Mouse (Mus musculus) forebrain, embryonic 15.5 days (tissue): ENCODE data around the gene Ppip5k2. TPM values are rescaled to one million over a fixed set of nuclear protein-coding genes. Genes with fewer than 3 reads are reported as not detected.

Experiments used
- ATAC-seq: fragments of 200-750 bp; cut with Nextera tagmentation; replicated peaks from 2 replicates; pipeline ENCODE4 v1.8.0; 2017; ENCODE audit warnings: mild to moderate bottlenecking, moderate TSS enrichment, moderate library complexity
- H3K27ac ChIP-seq: fragments of 300-500 bp; sonication (generic); replicated peaks from 2 replicates; pipeline ENCODE4 v1.5.1; 2015; ENCODE audit warnings: mild to moderate bottlenecking, inconsistent platforms
- H3K27me3 ChIP-seq: fragments of 300-500 bp; sonication (generic); 2 replicates; pipeline ENCODE4 v1.6.1; 2015; ENCODE audit warnings: inconsistent platforms
- H3K36me3 ChIP-seq: fragments of 300-500 bp; sonication (generic); 2 replicates; pipeline ENCODE4 v1.6.1; 2015; ENCODE audit warnings: mild to moderate bottlenecking, inconsistent platforms
- H3K4me1 ChIP-seq: fragments of 300-500 bp; sonication (generic); 2 replicates; pipeline ENCODE4 v1.6.1; 2015; ENCODE audit warnings: inconsistent platforms
- H3K4me2 ChIP-seq: fragments of 300-500 bp; sonication (generic); replicated peaks from 2 replicates; pipeline ENCODE4 v1.6.1; 2015; ENCODE audit warnings: mild to moderate bottlenecking, inconsistent platforms
- H3K4me3 ChIP-seq: fragments of 300-500 bp; sonication (generic); 2 replicates; pipeline ENCODE4 v1.5.1; 2015; ENCODE audit warnings: mild to moderate bottlenecking, inconsistent platforms
- H3K9ac ChIP-seq: fragments of 300-500 bp; sonication (generic); replicated peaks from 2 replicates; pipeline ENCODE4 v1.6.1; 2015; ENCODE audit warnings: mild to moderate bottlenecking, inconsistent platforms
- H3K9me3 ChIP-seq: fragments of 300-500 bp; sonication (generic); 2 replicates; pipeline ENCODE4 v1.6.1; 2016; ENCODE audit warnings: inconsistent platforms
- WGBS: fragments of 180-500 bp; shearing (Covaris S2); methylation state at CpG from one replicate; pipeline ENCODE4 v1.1.7; 2015; ENCODE audit warnings: mixed read lengths; 5-methylcytosine and 5-hydroxymethylcytosine counted together
- polyA plus RNA-seq: library from polyadenylated mRNA; unstranded; fragments of >200 nt; fragmentation: Nextera tagmentation; extraction: Ambion mirVana; gene quantifications from 2 replicates; pipeline ENCODE4 v1.2.1, GENCODE M21; 2015

Gene Ppip5k2
- 47.4 and 48.5 TPM in 2 replicates for polyA plus RNA-seq

DNA sequence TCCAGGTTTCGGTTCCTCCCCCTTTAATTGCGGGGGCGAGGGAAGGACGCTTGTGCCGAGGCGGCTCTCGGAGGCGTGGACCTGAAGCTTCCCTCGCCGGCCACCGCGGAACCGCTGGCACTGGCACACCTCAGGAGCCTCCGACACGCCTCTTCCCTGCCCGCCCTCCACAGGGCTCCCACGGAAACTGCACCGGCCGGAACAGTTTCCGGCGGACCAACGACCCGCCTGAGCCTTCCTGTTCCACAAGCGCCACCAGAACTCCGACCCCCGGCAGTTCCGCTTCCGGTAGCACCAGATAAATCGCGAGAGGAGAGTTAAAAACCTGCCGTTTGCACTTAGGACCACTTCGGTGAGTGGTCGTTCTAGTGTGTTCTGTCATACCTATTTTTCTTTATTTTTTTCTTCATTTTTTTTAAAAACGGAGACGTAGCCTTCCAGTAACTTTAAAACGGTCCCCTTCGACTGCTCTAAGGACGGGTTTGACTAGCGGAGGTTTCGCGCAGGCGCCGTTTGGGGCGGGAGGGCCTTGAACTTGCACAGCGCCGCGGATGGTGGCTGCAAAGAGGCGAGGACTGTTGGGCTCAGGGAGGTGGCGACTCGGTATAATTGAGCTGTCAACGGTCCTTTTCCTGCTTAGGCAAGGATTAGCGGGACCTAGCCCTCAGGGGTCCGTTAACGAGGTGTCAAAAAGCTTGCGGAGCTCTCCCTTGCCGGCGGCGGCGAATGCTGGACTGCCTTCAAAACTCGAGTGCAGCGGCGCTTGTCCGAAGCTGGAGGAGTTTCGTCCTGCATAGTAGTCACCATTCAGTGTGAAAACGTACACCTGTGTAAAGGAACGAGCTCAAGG lies at the start of gene Ppip5k2, which contains the start of gene Gin1:
Gene Ppip5k2, minus strand, starts transcription at position 508 of the 850 bp plus-strand sequence.
Gene Gin1, plus strand, starts transcription at position 269 of the 850 bp plus-strand sequence.
- peak; percentile 99 for ATAC-seq
- Histone ChIP-seq H3K4me3 (peak within 1 kb of the TSS; percentile 70), H3K9ac (peak within 1 kb of the TSS; percentile 76), H3K27ac (peak within 1 kb of the TSS; percentile 88), H3K36me3 (no peaks in the 10 kb centered on the region), H3K4me2 (peak within 1 kb of the TSS; percentile 64), H3K27me3 (no peaks in the 10 kb centered on the region), H3K9me3 (no peaks in the 10 kb centered on the region), H3K4me1 (peaks cover 35% of the 10 kb centered on the region)
- under 1% methylated on average over 66 of the region's 66 CpGs for WGBS

- no peak overlapping the region for H3K4me2 ChIP-seq
- H3K27ac ChIP-seq: no peak overlapping the region
- no peaks in the 10 kb centered on the region for H3K4me1 ChIP-seq
- H3K9me3 ChIP-seq: no peaks in the 10 kb centered on the region
- WGBS: 19% methylated on average over 2 of the region's 2 CpGs
- H3K27me3 ChIP-seq: no peaks in the 10 kb centered on the region
- H3K4me3 ChIP-seq: no peak overlapping the region
- ATAC-seq: peak; percentile 75
- H3K36me3 ChIP-seq: no peaks in the 10 kb centered on the region
- H3K9ac ChIP-seq: no peak overlapping the region
Observed at GRCm38 (mm10) chr1:97809255-97809912, 39.2 kb upstream of the Ppip5k2 start.

GRCm38 (mm10) chr1:97804520-97804919 lies 34.3 kb upstream of the Ppip5k2 start:
- Histone ChIP-seq H3K4me2 (no peak overlapping the region), H3K4me3 (no peak overlapping the region), H3K9ac (no peak overlapping the region), H3K27me3 (no peaks in the 10 kb centered on the region), H3K36me3 (no peaks in the 10 kb centered on the region), H3K9me3 (no peaks in the 10 kb centered on the region), H3K4me1 (no peaks in the 10 kb centered on the region), H3K27ac (no peak overlapping the region)
- no peak for ATAC-seq

- no peaks in the 10 kb centered on the region for H3K36me3 ChIP-seq
- no peak overlapping the region for H3K4me3 ChIP-seq
- H3K4me1 ChIP-seq: no peaks in the 10 kb centered on the region
- WGBS: 35% methylated on average over 4 of the region's 4 CpGs
- no peak overlapping the region for H3K27ac ChIP-seq
- no peaks in the 10 kb centered on the region for H3K9me3 ChIP-seq
- no peaks in the 10 kb centered on the region for H3K27me3 ChIP-seq
- ATAC-seq: no peak; the same call in 1 of the 2 replicates
- H3K9ac ChIP-seq: no peak overlapping the region
- H3K4me2 ChIP-seq: no peak overlapping the region
Observed at GRCm38 (mm10) chr1:97802207-97802902, 32.1 kb upstream of the Ppip5k2 start.

DNA sequence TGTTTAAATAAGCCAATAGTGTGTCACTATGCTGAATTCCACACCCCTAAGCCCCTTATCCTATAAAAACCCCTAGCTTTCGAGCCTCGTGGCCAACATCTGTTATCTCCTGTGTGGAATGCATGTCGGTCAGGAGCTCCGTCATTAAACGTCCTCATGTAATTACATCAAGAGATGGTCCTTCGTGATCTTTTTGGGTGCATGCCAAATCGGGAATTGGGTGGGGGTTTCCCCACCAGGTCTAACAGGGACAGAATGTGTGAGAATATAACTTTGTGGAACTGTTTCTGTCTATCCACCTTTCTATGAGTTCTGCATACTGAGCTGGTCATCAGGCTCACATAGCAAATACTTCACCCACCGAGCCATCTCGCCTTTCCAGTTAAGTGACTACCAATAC lies 25.7 kb upstream of the Ppip5k2 start:
- no peak for ATAC-seq
- WGBS: 89% methylated on average over 9 of the region's 9 CpGs
- no peak overlapping the region for H3K27ac ChIP-seq

DNA sequence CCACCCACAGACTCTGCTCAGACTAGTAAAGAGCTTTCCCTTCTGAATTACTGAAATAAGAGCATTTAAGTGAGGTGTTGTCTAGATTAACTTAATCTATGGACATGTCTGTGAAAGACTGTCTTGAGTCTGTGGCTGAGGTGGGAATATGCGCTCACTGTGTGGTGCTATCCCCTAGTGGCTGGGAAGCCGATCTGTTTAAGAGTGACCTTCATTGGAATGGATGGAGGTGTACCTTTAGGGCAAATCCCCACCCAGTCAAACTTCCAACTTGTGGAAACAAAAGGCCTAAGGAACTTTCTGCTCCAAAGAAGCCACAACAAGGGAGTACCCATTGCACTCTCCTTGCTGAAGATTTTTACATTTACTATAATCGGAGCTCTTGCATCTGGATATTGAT lies 23.9 kb upstream of the Ppip5k2 start:
- H3K36me3 ChIP-seq: no peaks in the 10 kb centered on the region
- no peaks in the 10 kb centered on the region for H3K27me3 ChIP-seq
- ATAC-seq: no peak
- H3K4me1 ChIP-seq: no peaks in the 10 kb centered on the region
- 89% methylated on average over 3 of the region's 3 CpGs for WGBS
- H3K9me3 ChIP-seq: no peaks in the 10 kb centered on the region
- H3K4me3 ChIP-seq: no peak overlapping the region
- H3K27ac ChIP-seq: no peak overlapping the region
- H3K9ac ChIP-seq: no peak overlapping the region
- H3K4me2 ChIP-seq: no peak overlapping the region

More for the DNA sequence above, 25.7 kb upstream of the Ppip5k2 start:
- H3K9ac ChIP-seq: no peak overlapping the region
- H3K27me3 ChIP-seq: no peaks in the 10 kb centered on the region
- H3K4me3 ChIP-seq: no peak overlapping the region
- no peaks in the 10 kb centered on the region for H3K36me3 ChIP-seq
- H3K9me3 ChIP-seq: no peaks in the 10 kb centered on the region
- H3K4me2 ChIP-seq: no peak overlapping the region
- H3K4me1 ChIP-seq: no peaks in the 10 kb centered on the region

DNA sequence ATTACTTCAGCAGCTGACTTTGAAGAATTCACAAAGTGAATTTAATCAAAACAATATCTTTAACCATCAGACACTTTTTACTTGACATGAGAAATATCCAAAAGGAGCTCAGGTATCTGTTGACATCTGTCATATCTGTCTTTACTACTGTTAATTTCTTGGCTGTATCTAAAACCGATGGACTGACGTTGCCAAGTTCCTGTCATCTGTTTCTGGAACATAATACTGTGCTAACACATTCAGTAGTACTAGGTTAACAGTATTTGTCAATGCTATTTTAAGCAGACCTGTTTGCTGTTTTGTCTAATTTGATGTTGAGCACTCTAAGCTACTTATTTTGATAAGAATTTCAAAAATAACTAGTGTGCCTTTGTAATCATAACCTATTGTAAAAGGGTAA lies 18.3 kb upstream of the Ppip5k2 start:
- 80% methylated on average over 2 of the region's 2 CpGs for WGBS
- H3K27ac ChIP-seq: no peak overlapping the region
- no peak overlapping the region for H3K9ac ChIP-seq
- no peaks in the 10 kb centered on the region for H3K27me3 ChIP-seq
- ATAC-seq: no peak; the same call in 1 of the 2 replicates
- no peaks in the 10 kb centered on the region for H3K9me3 ChIP-seq
- H3K4me3 ChIP-seq: no peak overlapping the region
- no peaks in the 10 kb centered on the region for H3K36me3 ChIP-seq
- H3K4me1 ChIP-seq: no peaks in the 10 kb centered on the region
- H3K4me2 ChIP-seq: no peak overlapping the region

DNA sequence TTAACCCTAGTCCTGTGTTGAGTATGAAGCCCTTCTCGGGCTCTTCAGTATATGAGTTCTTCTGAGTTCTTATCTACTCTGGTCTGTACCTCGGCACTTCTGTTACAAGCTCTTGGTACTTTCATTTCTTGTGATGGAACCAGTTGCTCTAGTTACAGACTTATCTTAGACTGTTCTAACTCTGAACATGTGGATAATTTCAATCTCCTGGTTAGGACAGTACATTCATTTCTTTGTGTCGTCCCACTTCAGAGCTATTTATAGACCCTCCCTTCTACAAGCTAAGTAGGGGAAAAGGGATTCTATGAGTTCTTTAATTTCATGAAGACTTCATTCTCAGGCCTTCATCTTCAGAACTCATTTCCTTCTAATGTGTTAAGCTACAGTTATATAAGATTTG lies 17.5 kb upstream of the Ppip5k2 start:
- ATAC-seq: no peak

DNA sequence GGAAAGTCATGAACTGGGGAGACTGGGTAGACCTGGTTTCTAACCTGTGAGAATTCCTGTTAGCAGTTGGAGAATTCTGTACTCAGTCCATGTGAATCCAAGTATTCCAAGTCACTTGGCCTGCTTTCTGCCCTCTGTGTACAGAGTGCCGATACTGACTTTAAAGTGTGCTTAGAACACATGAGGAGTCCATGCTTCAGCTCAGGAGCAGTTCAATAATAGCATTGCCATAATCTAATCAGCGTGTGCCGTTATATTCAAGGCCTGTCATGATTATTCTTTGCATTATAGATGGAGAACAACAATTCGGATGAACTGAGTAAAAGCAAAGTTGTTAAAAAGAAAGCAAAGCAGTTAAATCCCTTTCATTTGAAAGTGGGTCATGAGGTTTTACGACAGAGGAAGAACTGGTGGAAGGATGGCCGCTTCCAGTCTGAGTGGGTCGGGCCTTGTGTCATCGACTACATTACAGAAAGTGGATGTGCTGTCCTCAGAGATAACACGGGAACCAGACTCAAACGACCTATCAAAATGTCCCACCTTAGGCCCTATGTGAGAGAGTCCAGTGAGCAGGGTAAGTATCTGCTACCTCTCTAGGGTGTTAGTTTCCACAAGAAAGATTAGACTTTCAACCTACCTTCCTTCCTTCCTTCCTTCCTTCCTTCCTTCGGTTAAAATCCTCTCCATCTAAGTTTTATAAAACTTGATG lies 15.6 kb upstream of the Ppip5k2 start:
- Histone ChIP-seq H3K36me3 (no peaks in the 10 kb centered on the region), H3K4me1 (no peaks in the 10 kb centered on the region), H3K4me2 (no peak overlapping the region), H3K27me3 (no peaks in the 10 kb centered on the region), H3K9ac (no peak overlapping the region), H3K27ac (no peak overlapping the region), H3K9me3 (no peaks in the 10 kb centered on the region), H3K4me3 (no peak overlapping the region)
- no peak for ATAC-seq
- WGBS: 91% methylated on average over 11 of the region's 11 CpGs

More for the DNA sequence above, 17.5 kb upstream of the Ppip5k2 start:
- H3K4me1 ChIP-seq: no peaks in the 10 kb centered on the region
- H3K4me2 ChIP-seq: no peak overlapping the region
- H3K27ac ChIP-seq: no peak overlapping the region
- no peaks in the 10 kb centered on the region for H3K36me3 ChIP-seq
- H3K9ac ChIP-seq: no peak overlapping the region
- WGBS: 89% methylated on average over 3 of the region's 3 CpGs
- H3K9me3 ChIP-seq: no peaks in the 10 kb centered on the region
- no peak overlapping the region for H3K4me3 ChIP-seq
- H3K27me3 ChIP-seq: no peaks in the 10 kb centered on the region

DNA sequence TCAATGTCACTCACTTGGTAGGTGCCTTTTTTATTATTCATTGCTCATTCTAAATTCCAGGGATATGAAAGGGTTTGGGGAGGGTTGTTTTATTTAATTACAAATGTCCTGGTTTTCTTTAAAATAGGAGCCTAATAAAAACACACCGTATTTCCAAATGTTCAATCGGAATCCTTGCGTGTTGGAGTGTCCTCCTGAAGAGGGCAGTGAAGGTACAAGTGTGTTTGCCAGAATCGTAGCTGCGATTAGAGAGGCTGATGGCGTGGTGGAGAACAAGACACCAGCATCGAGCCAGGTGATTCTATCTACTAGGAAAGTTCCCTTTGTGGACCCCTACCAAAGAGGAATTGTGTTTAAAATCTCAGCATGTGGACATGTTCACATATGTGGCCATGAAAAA lies 14.7 kb upstream of the Ppip5k2 start:
- H3K27me3 ChIP-seq: no peaks in the 10 kb centered on the region
- H3K9ac ChIP-seq: no peak overlapping the region

DNA sequence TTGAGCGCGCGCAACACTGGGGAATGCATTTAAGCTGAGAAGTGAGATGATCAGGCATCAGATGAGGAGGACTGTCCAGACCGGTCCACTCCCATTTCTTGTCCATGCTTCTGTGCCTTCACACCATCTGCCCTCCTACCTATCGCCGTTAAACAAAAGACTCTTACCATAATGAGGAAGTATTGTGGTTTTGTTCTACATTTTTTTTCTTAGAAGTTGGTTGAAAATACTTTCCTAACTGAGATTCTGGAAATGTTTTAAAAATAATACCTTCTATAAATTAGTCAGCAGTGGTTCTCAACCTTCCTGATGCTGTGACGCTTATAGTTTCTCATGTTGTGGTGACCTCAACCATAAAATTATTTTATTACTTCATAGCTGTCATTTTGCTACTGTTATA lies 11.5 kb upstream of the Ppip5k2 start:
- WGBS: 96% methylated on average over 7 of the region's 7 CpGs
- no peak overlapping the region for H3K9ac ChIP-seq
- H3K9me3 ChIP-seq: no peaks in the 10 kb centered on the region
- H3K27ac ChIP-seq: no peak overlapping the region
- no peak overlapping the region for H3K4me3 ChIP-seq
- no peaks in the 10 kb centered on the region for H3K27me3 ChIP-seq
- ATAC-seq: no peak
- no peaks in the 10 kb centered on the region for H3K36me3 ChIP-seq
- H3K4me2 ChIP-seq: no peak overlapping the region
- no peaks in the 10 kb centered on the region for H3K4me1 ChIP-seq

More for the DNA sequence above, 14.7 kb upstream of the Ppip5k2 start:
- 77% methylated on average over 7 of the region's 7 CpGs for WGBS
- no peak overlapping the region for H3K27ac ChIP-seq
- H3K4me3 ChIP-seq: no peak overlapping the region
- H3K4me2 ChIP-seq: no peak overlapping the region
- H3K36me3 ChIP-seq: no peaks in the 10 kb centered on the region
- no peak for ATAC-seq
- no peaks in the 10 kb centered on the region for H3K9me3 ChIP-seq
- H3K4me1 ChIP-seq: no peaks in the 10 kb centered on the region
